Mouse (Mus musculus) limb, embryonic 14.5 days (tissue): ENCODE data around the gene Hoxc12. TPM values are rescaled to one million over a fixed set of nuclear protein-coding genes. Genes with fewer than 3 reads are reported as not detected.

Experiments
- ATAC-seq: fragments of 200-750 bp; cut with Nextera tagmentation; 2 replicates; pipeline ENCODE4 v1.8.0; 2017; ENCODE audit warnings: low read depth, moderate number of reproducible peaks, moderate TSS enrichment; ENCODE audit not compliant: low FRiP score
- DNase-seq: peaks from one replicate; pipeline ENCODE4 v3.0.0-alpha.2; 2015; ENCODE audit warnings: low spot score
- H3K27ac ChIP-seq: fragments of 300-500 bp; sonication (generic); replicated peaks from 2 replicates; pipeline ENCODE4 v1.5.1; 2014; ENCODE audit warnings: low read depth, mild to moderate bottlenecking, low read length, moderate library complexity, mixed read lengths
- H3K27me3 ChIP-seq: fragments of 300-500 bp; sonication (generic); 2 replicates; pipeline ENCODE4 v1.6.1; 2014; ENCODE audit warnings: low read length, mixed read lengths; ENCODE audit not compliant: control insufficient read depth, insufficient read depth
- H3K36me3 ChIP-seq: fragments of 300-500 bp; sonication (generic); 2 replicates; pipeline ENCODE4 v1.6.1; 2014; ENCODE audit warnings: mild to moderate bottlenecking, low read length, moderate library complexity, mixed read lengths; ENCODE audit not compliant: control insufficient read depth, insufficient read depth
- H3K4me1 ChIP-seq: fragments of 300-500 bp; sonication (generic); 2 replicates; pipeline ENCODE4 v1.6.1; 2014; ENCODE audit warnings: antibody characterized with exemption, low read length, mixed read lengths; ENCODE audit not compliant: control insufficient read depth, insufficient read depth
- H3K4me2 ChIP-seq: fragments of 300-500 bp; sonication (generic); replicated peaks from 2 replicates; pipeline ENCODE4 v1.6.1; 2014; ENCODE audit warnings: low read depth, mild to moderate bottlenecking, low read length, moderate library complexity; ENCODE audit not compliant: severe bottlenecking
- H3K4me3 ChIP-seq: fragments of 300-500 bp; sonication (generic); replicated peaks from 2 replicates; pipeline ENCODE4 v1.5.1; 2014; ENCODE audit warnings: low read length
- H3K9ac ChIP-seq: fragments of 300-500 bp; sonication (generic); 2 replicates; pipeline ENCODE4 v1.6.1; 2014; ENCODE audit warnings: mild to moderate bottlenecking, low read depth, low read length, moderate library complexity; ENCODE audit not compliant: severe bottlenecking
- H3K9me3 ChIP-seq: fragments of 300-500 bp; sonication (generic); 2 replicates; pipeline ENCODE4 v1.6.1; 2016; ENCODE audit warnings: low read length; ENCODE audit not compliant: control insufficient read depth
- POLR2A ChIP-seq: fragments of 200-500 bp; IDR thresholded peaks from 2 replicates; pipeline ENCODE4 v1.8.0; 2012; ENCODE audit warnings: inconsistent platforms, mild to moderate bottlenecking, moderate library complexity, borderline replicate concordance; ENCODE audit not compliant: insufficient read depth, insufficient read length; ENCODE audit errors: extremely low read depth
- WGBS: fragments of 180-500 bp; shearing (Covaris S2); extraction: QIAGEN DNeasy Blood & Tissue Kit; methylation state at CpG from one replicate; pipeline ENCODE4 v1.1.7; 2014; 5-methylcytosine and 5-hydroxymethylcytosine counted together
- polyA plus RNA-seq, 2 experiments: library from polyadenylated mRNA; depleted of rRNA in 1 of 2; stranded (reverse) in 1 of 2; unstranded in 1 of 2; fragments of >200 nt; fragmentation: Nextera tagmentation in 1 of 2; extraction: Ambion mirVana in 1 of 2; gene quantifications; 2 replicates each; pipeline versions ENCODE4 v1.2.1 to v1.2.3; 2012 to 2014

The Hoxc12 gene
- polyA plus RNA-seq, 2 experiments: 3.6 to 4.2 TPM

GRCm38 (mm10) chr15:102927032-102927645 lies 9.4 kb upstream of the Hoxc12 start:
- Histone ChIP-seq H3K4me2 (no peak overlapping the region), H3K9me3 (no peaks in the 10 kb centered on the region), H3K9ac (no peak overlapping the region), H3K27me3 (peaks cover 95% of the 10 kb centered on the region), H3K36me3 (no peaks in the 10 kb centered on the region), H3K4me1 (no peaks in the 10 kb centered on the region), H3K27ac (no peak overlapping the region), H3K4me3 (no peak overlapping the region)
- DNase-seq (no peak), ATAC-seq (no peak)
- no peak for TF ChIP-seq POLR2A
- WGBS: 5% methylated on average over 40 of the region's 40 CpGs

- Histone ChIP-seq H3K4me3 (no peak overlapping the region), H3K4me1 (no peaks in the 10 kb centered on the region), H3K9ac (no peak overlapping the region), H3K9me3 (no peaks in the 10 kb centered on the region), H3K4me2 (no peak overlapping the region), H3K27me3 (peaks cover 98% of the 10 kb centered on the region), H3K27ac (no peak overlapping the region), H3K36me3 (no peaks in the 10 kb centered on the region)
- DNase-seq (no peak), ATAC-seq (no peak)
- WGBS: 2% methylated on average over 23 of the region's 23 CpGs
- no peak for TF ChIP-seq POLR2A
These were observed 4.7 kb upstream of the Hoxc12 start for GRCm38 (mm10) chr15:102931706-102932358.

- TF ChIP-seq POLR2A: no peak
- Histone ChIP-seq H3K27ac (no peak overlapping the region), H3K36me3 (no peaks in the 10 kb centered on the region), H3K4me2 (peak overlapping the region; percentile 32; the same call in 1 of the 2 replicates), H3K9me3 (no peaks in the 10 kb centered on the region), H3K9ac (no peak overlapping the region), H3K27me3 (peaks cover 99% of the 10 kb centered on the region), H3K4me1 (peaks cover 3% of the 10 kb centered on the region), H3K4me3 (no peak overlapping the region)
- 2% methylated on average over 12 of the region's 12 CpGs for WGBS
- DNase-seq (no peak), ATAC-seq (no peak)
These were observed 2.1 kb upstream of the Hoxc12 start for GRCm38 (mm10) chr15:102934438-102934837.

- Histone ChIP-seq H3K36me3 (no peaks in the 10 kb centered on the region), H3K27me3 (peaks cover 100% of the 10 kb centered on the region), H3K4me3 (peak overlapping the region; percentile 21), H3K9ac (no peak overlapping the region), H3K27ac (no peak overlapping the region), H3K4me2 (peak overlapping the region; percentile 32), H3K9me3 (no peaks in the 10 kb centered on the region), H3K4me1 (peaks cover 5% of the 10 kb centered on the region)
- 0% methylated on average over 26 of the region's 27 CpGs for WGBS
- TF ChIP-seq POLR2A: no peak
- no peak for ATAC-seq
- DNase-seq: no peak
These were observed 1.7 kb upstream of the Hoxc12 start for GRCm38 (mm10) chr15:102934897-102935296.

GRCm38 (mm10) chr15:102937036-102937666 lies 594 bp downstream of the Hoxc12 start:
- 1% methylated on average over 35 of the region's 50 CpGs for WGBS
- H3K4me3 ChIP-seq: peak overlapping the region; percentile 31
- no peak for ATAC-seq

More at GRCm38 (mm10) chr15:102937036-102937666, 594 bp downstream of the Hoxc12 start:
- no peak overlapping the region for H3K9ac ChIP-seq
- no peak for TF ChIP-seq POLR2A
- peaks cover 5% of the 10 kb centered on the region for H3K4me1 ChIP-seq
- DNase-seq: no peak
- no peak overlapping the region for H3K27ac ChIP-seq
- peaks cover 100% of the 10 kb centered on the region for H3K27me3 ChIP-seq
- no peaks in the 10 kb centered on the region for H3K36me3 ChIP-seq
- H3K4me2 ChIP-seq: peak overlapping the region; percentile 18; the same call in 1 of the 2 replicates
- H3K9me3 ChIP-seq: no peaks in the 10 kb centered on the region
